Mouse (Mus musculus): ENCODE measurements around the gene Cux1.

DNA sequence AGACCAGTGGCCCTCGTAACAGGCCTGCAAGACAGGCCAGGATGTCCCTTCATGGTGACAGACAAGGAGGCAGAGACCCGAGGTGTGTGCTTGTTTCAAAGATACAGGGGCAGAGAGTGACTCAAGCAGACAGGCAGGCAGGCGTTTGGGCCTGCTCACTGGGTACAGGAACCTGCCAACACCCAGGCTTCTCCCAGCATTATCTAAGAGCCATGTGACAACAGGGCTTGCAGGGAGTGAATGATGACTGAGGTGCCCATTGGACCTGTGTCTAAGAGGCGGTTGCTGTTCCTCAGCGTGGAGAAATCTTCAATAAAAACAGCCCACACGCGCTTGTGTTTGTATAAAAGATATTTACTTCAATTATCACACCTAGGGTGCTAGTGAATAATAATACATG is 301.2 kb downstream of the Cux1 start:
- TF ChIP-seq CTCF (IDR thresholded peaks at IDR 0.05; ENCODE audit: low read depth, low read length) (no peak), POLR2A (IDR thresholded peaks at IDR 0.05; ENCODE audit: borderline replicate concordance, low read depth, low read length) (no peak)
